Mouse (Mus musculus): ENCODE measurements around the gene Tmem132d.
"Not testable (repeated sequence)": the region's sequence is repeated elsewhere in the genome, so short reads cannot be mapped to it uniquely, and the experiment has no call there.

The Tmem132d gene

DNA sequence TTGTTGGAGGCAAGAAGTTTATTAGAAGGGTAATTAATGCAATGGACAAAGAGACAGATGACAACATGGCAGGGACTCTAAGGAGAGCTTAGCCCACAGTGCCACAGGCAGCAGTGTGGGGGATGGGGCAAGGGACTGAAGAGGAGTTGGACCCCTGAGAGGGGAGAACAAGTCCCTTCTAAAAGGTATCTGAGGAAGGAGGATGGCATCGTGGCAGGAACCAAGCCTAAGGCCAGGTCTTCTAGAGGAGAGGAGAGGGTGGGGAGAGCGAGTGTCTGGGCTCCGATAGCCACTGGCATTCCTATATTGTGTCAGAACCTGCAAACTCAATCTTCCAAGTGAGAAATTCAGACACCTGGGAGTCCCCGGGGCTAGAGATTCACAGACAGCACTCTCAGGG, 674.3 kb downstream of the Tmem132d start:
- DNase-seq (ENCODE audit: low spot score): peak; percentile 35

DNA sequence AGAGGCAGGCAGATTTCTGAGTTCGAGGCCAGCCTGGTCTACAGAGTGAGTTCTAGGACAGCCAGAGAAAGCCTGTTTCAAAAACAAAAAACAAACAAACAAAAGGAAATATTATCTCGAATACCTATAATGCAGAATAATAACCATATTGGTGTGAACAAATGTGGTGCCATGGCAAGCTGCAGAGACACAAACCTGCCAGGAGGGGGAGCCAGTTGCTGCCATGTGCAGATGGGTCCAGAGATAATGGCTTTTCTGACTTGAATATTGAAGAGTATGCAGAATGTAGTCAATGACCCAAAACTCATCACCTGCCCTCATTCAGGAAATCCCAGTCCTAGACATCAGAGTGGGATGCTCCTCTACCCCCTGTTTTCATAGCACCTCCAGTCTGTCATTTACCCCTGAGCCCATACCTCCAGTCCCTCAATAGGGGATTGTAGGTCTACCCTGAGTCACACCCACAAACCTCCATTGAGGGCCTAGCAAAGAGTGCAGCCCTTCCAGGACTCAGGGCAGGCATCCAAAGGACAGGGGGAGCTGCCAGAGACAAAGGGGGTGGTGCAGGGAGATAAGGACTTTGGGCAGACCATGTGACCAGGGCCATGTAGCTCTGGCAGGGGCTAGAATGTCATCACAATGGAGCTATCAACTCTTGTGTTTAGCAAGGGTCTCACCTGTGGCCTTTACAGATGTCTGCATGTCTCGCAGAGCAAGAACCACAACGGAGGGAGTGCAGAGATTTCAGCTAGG, 676.0 kb downstream of the Tmem132d start:
- DNase-seq (ENCODE audit: low spot score): peak; percentile 38

DNA sequence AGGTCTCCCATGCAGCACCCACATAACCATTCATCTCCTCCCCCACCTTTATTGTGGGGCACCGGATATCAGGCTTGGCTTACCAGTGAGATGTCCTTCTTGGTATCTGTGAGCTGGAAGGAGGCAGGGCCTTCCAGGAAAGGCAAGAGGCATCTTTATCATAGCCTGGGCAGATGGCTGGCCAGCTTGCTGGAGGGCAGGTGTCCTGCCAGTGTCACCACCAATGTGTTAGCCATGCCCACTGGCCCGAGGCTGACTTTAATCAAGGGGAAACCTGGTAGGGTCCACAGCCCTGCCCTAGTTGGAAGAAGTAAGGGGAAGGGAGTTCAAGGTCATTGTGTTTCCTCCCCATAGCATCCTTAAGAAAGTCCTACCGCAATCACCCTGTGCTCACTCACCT, 676.9 kb downstream of the Tmem132d start:
- DNase-seq (ENCODE audit: low spot score): peak; percentile 34

DNA sequence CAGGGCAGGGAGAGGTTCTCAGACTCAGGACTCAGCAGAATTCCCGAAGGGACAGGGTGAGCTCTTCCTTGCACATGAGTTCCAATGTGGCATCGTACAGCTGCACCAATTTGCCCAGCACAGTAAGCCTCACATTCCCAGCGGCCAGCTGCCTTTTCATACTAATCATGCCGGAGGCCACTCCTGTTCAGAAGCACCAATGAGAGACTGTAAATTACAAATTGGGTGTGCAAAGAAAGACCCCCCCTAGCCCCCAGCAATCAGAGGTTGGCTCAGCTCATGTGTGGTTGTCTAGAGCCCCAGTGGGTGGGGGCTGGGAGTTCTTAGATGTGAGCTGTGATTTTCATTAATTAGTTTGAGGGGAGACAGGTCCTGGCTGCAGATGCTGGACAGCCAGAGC, 677.3 kb downstream of the Tmem132d start:
- DNase-seq (ENCODE audit: low spot score): peak; percentile 22

DNA sequence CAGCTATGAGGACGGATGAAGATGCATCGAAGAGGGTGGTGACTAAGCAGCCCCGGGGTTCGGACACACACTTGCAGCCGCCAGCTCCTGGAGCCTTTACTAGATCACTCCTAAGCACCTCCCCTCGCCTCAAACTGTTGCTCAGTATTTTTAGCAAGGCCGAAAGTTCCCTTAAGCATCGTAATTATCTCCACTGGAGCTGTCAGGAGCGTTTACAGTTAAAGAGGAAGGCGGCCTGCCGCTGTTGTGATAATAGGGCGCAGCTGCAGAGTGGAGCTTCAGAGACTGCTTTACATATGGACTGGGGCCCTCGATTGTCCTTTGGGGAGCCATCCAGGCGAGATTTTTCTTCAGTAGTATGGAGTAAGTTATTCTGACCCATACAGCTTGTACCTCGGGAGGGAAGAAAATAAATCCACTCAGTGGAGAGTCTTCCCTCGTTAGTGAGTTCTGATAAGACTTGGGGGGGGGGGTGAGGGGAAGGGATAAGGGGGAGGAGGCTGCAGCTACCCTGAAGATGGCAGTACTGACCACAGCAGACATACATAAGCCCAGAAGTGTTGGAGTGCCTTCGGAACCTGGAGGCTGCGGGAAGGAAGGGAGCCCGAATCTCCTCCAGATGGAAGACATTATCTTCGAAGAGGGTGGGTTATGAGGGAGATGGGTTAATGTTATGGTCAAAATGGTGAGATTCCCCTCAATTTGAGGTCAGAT, 681.5 kb downstream of the Tmem132d start:
- peak; percentile 16 for DNase-seq (ENCODE audit: low spot score)

DNA sequence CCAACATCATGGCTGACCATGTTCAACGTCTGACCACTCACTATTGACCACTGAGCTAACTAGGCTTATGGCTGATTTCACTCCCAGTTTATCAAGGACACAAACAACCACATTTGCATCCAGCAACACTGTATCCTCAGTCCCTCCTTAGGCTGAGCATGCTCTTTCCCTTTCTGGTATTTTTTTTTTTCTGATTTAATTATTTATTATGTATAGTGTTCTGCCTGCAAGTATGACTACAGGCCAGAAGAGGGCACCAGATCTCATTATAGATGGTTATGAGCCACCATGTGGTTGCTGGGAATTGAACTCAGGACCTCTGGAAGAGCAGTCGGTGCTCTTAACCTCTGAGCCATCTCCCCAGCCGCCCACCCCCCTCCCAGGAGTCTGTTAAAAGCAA, 683.3 kb downstream of the Tmem132d start:
- not testable (repeated sequence) for DNase-seq (ENCODE audit: low spot score)

DNA sequence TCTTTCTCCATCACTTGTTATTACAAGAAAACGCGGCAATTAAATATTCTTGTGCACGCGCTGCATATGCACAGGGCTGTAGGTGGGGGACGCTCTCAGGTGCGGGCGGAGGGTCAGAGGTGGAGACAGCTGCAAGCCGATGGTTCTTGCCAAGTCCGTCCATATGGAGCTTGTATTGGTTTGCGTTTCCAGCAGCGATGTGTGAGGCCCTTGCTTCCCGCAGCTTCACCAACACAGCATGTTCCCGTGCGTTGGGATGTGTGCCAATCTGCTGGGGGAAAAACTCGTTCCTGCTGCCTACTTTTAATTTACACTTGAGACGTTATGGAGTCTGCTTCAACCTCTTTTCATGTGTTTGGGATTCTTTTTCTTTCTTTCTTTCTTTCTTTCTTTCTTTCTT, 691.5 kb downstream of the Tmem132d start:
- DNase-seq (ENCODE audit: low spot score): peak; percentile 58

Data from testis, postnatal 10 days (tissue).